Mouse (Mus musculus) liver, embryonic 15.5 days (tissue): ENCODE measurements at regions not wholly inside any gene's neighbourhood (a gene's known extent, or its start where the extent isn't known, plus 50 kb on each side); places are given as distances from the start of the nearest gene placed in this dataset.
"Not testable (repeated sequence)": the region's sequence is repeated elsewhere in the genome, so short reads cannot be mapped to it uniquely, and the experiment has no call there.

Experiments used
- ATAC-seq: fragments of 200-750 bp; cut with Nextera tagmentation; 2 replicates; pipeline ENCODE4 v1.8.0; 2017; ENCODE audit warnings: moderate number of reproducible peaks, mild to moderate bottlenecking, moderate library complexity; ENCODE audit not compliant: insufficient read depth
- H3K27ac ChIP-seq: fragments of 300-500 bp; sonication (generic); replicated peaks from 2 replicates; pipeline ENCODE4 v1.5.1; 2015; ENCODE audit warnings: mild to moderate bottlenecking, inconsistent platforms
- H3K27me3 ChIP-seq: fragments of 300-500 bp; sonication (generic); 2 replicates; pipeline ENCODE4 v1.6.1; 2015; ENCODE audit warnings: mild to moderate bottlenecking, inconsistent platforms
- H3K36me3 ChIP-seq: fragments of 300-500 bp; sonication (generic); replicated peaks from 2 replicates; pipeline ENCODE4 v1.6.1; 2015; ENCODE audit warnings: moderate library complexity, mild to moderate bottlenecking, inconsistent platforms
- H3K4me1 ChIP-seq: fragments of 300-500 bp; sonication (generic); replicated peaks from 2 replicates; pipeline ENCODE4 v1.6.1; 2015; ENCODE audit warnings: inconsistent platforms
- H3K4me2 ChIP-seq: fragments of 300-500 bp; sonication (generic); 2 replicates; pipeline ENCODE4 v1.6.1; 2015; ENCODE audit warnings: moderate library complexity, mild to moderate bottlenecking, inconsistent platforms
- H3K4me3 ChIP-seq: fragments of 300-500 bp; sonication (generic); replicated peaks from 2 replicates; pipeline ENCODE4 v1.5.1; 2015; ENCODE audit warnings: mild to moderate bottlenecking, inconsistent platforms
- H3K9ac ChIP-seq: fragments of 300-500 bp; sonication (generic); 2 replicates; pipeline ENCODE4 v1.6.1; 2015; ENCODE audit warnings: moderate library complexity, mild to moderate bottlenecking, inconsistent platforms
- H3K9me3 ChIP-seq: fragments of 300-500 bp; sonication (generic); replicated peaks from 2 replicates; pipeline ENCODE4 v1.6.1; 2016; ENCODE audit warnings: inconsistent platforms
- WGBS: fragments of 180-500 bp; shearing (Covaris S2); methylation state at CpG from one replicate; pipeline ENCODE4 v1.1.7; 2015; ENCODE audit warnings: mixed read lengths; ENCODE audit not compliant: insufficient replicate concordance; 5-methylcytosine and 5-hydroxymethylcytosine counted together

DNA sequence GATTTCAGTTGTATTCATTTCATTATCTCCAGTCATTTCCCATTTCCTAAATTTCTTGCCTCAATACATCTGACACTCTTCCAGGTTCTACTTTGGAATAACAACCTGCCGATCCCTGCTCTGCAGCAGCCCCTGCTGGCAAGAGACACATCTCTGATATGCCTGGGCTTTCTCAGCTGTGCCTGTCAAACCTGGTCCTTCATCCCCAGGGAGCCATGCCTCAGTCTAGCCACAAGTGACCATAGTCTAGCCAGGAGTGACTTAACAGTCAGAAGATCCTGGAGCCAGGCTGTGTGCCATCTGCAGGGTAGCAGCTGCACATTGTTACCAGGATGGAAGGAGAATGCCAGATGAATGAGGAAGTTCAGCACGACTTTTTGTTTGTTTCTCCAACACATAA lies 833.2 kb downstream of the Diaph3 start:
- no peak overlapping the region for H3K4me2 ChIP-seq
- no peaks in the 10 kb centered on the region for H3K9me3 ChIP-seq
- no peaks in the 10 kb centered on the region for H3K4me1 ChIP-seq
- no peaks in the 10 kb centered on the region for H3K36me3 ChIP-seq
- WGBS: 19% methylated on average over 2 of the region's 2 CpGs
- no peak overlapping the region for H3K4me3 ChIP-seq
- no peak overlapping the region for H3K9ac ChIP-seq
- no peak overlapping the region for H3K27ac ChIP-seq
- ATAC-seq: no peak
- no peaks in the 10 kb centered on the region for H3K27me3 ChIP-seq

DNA sequence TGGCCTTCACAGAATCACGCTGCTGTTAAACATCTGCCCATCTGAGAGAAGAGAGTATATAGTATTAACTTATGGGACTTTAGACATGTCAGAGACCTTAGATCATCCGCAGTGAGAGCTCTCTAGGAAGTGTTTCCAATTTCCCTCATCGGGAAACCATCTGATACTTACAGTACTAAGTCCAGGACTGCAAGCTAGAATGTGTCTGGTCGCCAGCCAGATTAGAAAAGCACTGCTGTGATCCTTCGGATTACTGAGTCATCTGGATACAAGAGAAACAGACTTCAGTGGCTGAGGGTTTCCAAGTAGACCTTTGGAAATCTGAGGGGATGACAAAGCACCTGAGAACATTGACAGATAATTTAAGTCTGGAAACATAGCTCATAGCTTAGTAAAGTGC lies 839.4 kb downstream of the Diaph3 start:
- no peaks in the 10 kb centered on the region for H3K9me3 ChIP-seq
- no peak for ATAC-seq
- no peak overlapping the region for H3K4me2 ChIP-seq
- no peak overlapping the region for H3K27ac ChIP-seq
- WGBS: 60% methylated on average over 5 of the region's 5 CpGs
- no peaks in the 10 kb centered on the region for H3K27me3 ChIP-seq
- H3K36me3 ChIP-seq: no peaks in the 10 kb centered on the region
- H3K9ac ChIP-seq: no peak overlapping the region
- no peaks in the 10 kb centered on the region for H3K4me1 ChIP-seq
- H3K4me3 ChIP-seq: no peak overlapping the region

DNA sequence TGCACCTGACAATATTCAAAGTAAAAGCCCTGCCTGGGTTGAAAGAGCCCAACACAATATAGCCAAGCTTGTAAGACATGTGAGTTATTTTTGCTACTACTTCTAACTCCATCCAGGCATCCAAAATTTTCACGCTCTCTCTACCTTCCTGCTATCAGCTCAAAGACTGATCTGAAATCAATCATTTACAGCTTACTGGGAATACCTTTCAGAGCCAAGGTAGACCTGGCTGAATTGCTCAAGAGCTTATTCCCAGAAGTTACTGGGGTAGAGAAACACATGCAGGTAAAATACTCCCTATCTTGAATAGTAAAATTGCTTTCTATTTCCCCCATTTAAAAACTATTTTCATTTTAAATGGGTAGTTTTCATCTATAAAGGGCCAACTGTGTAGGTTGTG lies 840.2 kb downstream of the Diaph3 start:
- Histone ChIP-seq H3K9ac (no peak overlapping the region), H3K27me3 (no peaks in the 10 kb centered on the region), H3K36me3 (no peaks in the 10 kb centered on the region), H3K9me3 (no peaks in the 10 kb centered on the region), H3K4me2 (no peak overlapping the region), H3K27ac (no peak overlapping the region), H3K4me1 (no peaks in the 10 kb centered on the region), H3K4me3 (no peak overlapping the region)
- no peak for ATAC-seq
- 56% methylated on average over 1 of the region's 1 CpGs for WGBS

DNA sequence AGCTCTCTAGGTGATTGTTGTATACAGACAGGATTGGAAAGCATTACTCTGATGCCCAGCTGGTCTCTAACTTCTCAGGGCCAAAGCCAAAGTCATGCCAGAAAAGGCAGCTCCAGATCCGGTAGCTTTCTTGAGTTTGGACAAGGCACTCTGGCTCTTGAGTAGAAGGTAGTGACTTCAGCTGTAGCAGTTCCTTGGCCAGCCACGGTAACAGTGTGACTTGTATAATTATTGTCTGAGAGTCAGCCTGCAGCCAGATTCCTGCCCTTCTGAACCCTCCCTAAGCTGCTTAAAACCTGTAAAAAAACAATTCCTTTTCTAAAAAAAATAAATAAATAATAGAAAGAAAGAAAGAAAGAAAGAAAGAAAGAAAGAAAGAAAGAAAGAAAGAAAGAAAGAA lies 843.0 kb downstream of the Diaph3 start:
- no peak overlapping the region for H3K4me3 ChIP-seq
- no peaks in the 10 kb centered on the region for H3K36me3 ChIP-seq
- WGBS: 40% methylated on average over 2 of the region's 2 CpGs
- no peak overlapping the region for H3K4me2 ChIP-seq
- no peak overlapping the region for H3K9ac ChIP-seq
- ATAC-seq: no peak
- no peaks in the 10 kb centered on the region for H3K4me1 ChIP-seq
- H3K27me3 ChIP-seq: no peaks in the 10 kb centered on the region
- no peak overlapping the region for H3K27ac ChIP-seq
- no peaks in the 10 kb centered on the region for H3K9me3 ChIP-seq

DNA sequence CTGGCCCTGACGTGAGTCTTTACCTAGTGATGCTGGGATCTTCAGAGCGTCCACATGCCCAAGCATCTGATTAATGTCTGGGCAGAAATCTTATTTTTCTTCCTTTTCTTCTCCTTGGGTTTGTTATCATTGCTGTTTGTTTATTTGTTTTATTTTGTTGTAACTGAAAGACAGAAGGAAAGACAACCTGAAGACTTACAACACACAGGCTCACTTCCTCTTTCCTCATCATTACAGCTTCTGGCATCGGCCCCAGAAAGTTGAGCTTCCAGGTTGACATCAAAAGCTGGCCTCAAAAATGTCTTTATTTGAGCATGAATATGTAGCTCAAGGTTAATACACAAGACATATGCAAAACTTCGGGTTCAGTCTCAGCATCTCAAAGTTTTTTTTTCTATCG lies 846.4 kb downstream of the Diaph3 start:
- H3K27me3 ChIP-seq, H3K4me2 ChIP-seq, H3K9ac ChIP-seq, H3K27ac ChIP-seq, H3K36me3 ChIP-seq, H3K4me3 ChIP-seq, H3K9me3 ChIP-seq, H3K4me1 ChIP-seq, ATAC-seq: not testable (repeated sequence)
- 49% methylated on average over 5 of the region's 5 CpGs for WGBS

DNA sequence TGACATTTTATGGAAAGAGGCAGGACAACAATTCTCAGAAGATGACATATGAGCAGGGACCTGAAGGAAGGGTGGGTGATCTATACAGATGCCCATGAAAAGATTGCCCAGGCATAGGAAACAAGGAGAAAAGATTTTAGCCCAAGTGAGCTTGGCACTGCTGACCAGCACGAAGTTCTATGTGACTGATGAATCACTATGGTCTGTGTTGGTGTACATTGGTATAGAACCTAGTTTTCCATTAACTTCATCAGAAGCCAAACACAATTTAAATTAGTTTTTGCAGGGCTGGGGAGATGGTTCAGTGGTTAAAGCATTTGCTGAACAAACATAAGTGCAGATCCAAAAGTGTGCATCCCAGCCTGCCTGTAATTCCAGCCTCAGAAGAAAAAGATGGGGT lies 847.2 kb downstream of the Diaph3 start:
- WGBS: 43% methylated on average over 1 of the region's 1 CpGs

DNA sequence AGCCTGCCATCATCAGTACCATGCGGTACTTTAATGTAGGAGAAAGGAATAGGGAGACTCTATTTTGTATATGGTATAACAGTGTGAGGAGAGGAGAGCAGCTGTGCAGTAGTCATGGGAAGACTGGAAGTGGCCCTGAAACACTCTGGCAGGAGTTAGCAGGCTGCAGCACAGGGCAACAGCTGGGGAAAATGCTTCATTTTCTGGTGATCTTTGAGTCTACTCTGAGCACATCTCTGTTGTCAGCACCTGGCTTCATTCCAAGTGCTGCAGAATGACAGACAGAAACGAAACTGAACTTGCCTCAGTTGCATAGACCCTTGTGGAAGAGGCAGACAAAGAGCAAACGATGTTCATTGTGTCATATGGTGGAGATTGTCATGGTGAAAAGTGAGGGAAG lies 847.7 kb downstream of the Diaph3 start:
- no peak for ATAC-seq
- 47% methylated on average over 3 of the region's 3 CpGs for WGBS

More for the DNA sequence above, 847.2 kb downstream of the Diaph3 start:
- Histone ChIP-seq H3K4me3 (no peak overlapping the region), H3K27ac (no peak overlapping the region), H3K4me2 (no peak overlapping the region), H3K27me3 (no peaks in the 10 kb centered on the region), H3K4me1 (no peaks in the 10 kb centered on the region), H3K9ac (no peak overlapping the region), H3K36me3 (no peaks in the 10 kb centered on the region), H3K9me3 (no peaks in the 10 kb centered on the region)
- no peak for ATAC-seq

DNA sequence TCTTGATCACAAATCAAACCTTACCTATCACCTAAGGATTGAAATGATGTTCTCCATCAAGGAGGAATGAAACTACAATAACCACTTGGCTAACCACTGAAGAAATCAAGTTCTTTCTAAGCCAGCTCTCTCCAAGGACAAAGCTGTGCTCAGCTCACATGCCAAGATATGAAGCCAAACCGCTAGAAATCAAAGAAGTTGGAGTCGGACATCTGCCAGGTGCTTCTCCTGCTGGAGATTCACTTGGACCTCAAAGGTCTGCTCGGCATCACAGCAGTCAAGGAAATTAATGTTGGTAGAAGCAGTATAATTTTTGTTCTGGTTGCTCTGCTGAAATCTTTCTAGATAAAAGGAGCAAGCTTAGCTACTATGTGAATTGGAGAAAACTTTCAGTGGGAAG lies 850.5 kb downstream of the Diaph3 start:
- no peaks in the 10 kb centered on the region for H3K4me1 ChIP-seq
- no peaks in the 10 kb centered on the region for H3K9me3 ChIP-seq
- H3K4me3 ChIP-seq: no peak overlapping the region
- no peaks in the 10 kb centered on the region for H3K27me3 ChIP-seq
- no peaks in the 10 kb centered on the region for H3K36me3 ChIP-seq
- H3K9ac ChIP-seq: no peak overlapping the region
- no peak for ATAC-seq
- 64% methylated on average over 3 of the region's 3 CpGs for WGBS
- no peak overlapping the region for H3K27ac ChIP-seq
- H3K4me2 ChIP-seq: no peak overlapping the region

More for the DNA sequence above, 847.7 kb downstream of the Diaph3 start:
- H3K27ac ChIP-seq: no peak overlapping the region
- no peaks in the 10 kb centered on the region for H3K9me3 ChIP-seq
- H3K4me2 ChIP-seq: no peak overlapping the region
- no peaks in the 10 kb centered on the region for H3K4me1 ChIP-seq
- no peaks in the 10 kb centered on the region for H3K27me3 ChIP-seq
- no peaks in the 10 kb centered on the region for H3K36me3 ChIP-seq
- H3K4me3 ChIP-seq: no peak overlapping the region
- H3K9ac ChIP-seq: no peak overlapping the region

DNA sequence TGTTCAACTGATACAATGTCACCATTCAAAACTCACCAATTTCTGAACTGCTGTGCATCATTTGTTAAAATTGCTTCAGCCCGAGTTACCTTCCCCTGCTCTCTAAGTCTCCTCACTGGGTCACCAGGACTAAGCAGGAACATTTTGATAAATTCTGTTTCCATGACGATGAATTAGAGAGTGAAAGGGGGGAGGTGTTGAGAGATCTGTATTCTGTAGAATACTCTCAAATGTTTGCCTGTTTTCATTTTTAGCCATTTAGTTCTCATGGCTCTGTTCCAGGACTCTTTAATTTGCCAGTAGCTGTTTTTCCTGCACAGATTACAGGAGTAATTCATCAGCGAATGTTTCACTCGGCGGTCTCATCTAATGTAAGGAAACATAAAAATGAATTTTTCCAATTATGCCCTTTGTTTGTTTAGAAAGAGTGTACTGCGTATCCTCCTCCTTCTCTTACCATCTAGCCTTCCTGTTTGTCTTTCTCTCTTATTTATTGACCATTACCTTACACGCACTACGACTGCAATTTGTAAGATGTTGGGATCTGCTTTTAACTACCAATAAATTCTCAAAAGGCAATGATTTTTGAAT lies 879.3 kb downstream of the Diaph3 start:
- WGBS: 65% methylated on average over 8 of the region's 8 CpGs
- no peaks in the 10 kb centered on the region for H3K36me3 ChIP-seq
- ATAC-seq: no peak

DNA sequence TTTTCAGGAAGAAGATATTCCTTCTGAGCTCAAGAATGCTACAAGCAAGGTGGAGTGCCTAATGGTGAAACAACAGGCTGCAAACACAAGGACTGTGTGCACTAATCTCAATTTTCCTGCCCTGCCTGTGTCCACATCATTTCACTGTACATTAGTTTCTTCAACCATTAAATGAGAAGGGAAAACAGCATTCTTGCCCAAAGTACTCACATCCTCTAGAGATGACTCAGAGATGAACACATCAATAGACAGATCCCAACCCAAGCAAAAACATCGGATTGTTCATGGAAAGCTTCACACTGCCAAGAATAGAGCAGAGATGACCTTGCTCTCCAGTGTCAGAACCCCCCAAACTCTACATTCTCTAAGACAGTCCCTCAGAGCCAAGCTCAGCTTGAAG lies 886.8 kb downstream of the Diaph3 start:
- Histone ChIP-seq H3K9ac (no peak overlapping the region), H3K9me3 (no peaks in the 10 kb centered on the region), H3K36me3 (no peaks in the 10 kb centered on the region), H3K4me3 (no peak overlapping the region), H3K27ac (no peak overlapping the region), H3K4me1 (no peaks in the 10 kb centered on the region), H3K4me2 (no peak overlapping the region), H3K27me3 (no peaks in the 10 kb centered on the region)
- WGBS: 52% methylated on average over 1 of the region's 1 CpGs
- no peak for ATAC-seq

More for the DNA sequence above, 879.3 kb downstream of the Diaph3 start:
- no peak overlapping the region for H3K4me3 ChIP-seq
- no peak overlapping the region for H3K27ac ChIP-seq
- H3K9me3 ChIP-seq: no peaks in the 10 kb centered on the region
- no peaks in the 10 kb centered on the region for H3K27me3 ChIP-seq
- H3K4me1 ChIP-seq: no peaks in the 10 kb centered on the region
- H3K4me2 ChIP-seq: no peak overlapping the region
- no peak overlapping the region for H3K9ac ChIP-seq

DNA sequence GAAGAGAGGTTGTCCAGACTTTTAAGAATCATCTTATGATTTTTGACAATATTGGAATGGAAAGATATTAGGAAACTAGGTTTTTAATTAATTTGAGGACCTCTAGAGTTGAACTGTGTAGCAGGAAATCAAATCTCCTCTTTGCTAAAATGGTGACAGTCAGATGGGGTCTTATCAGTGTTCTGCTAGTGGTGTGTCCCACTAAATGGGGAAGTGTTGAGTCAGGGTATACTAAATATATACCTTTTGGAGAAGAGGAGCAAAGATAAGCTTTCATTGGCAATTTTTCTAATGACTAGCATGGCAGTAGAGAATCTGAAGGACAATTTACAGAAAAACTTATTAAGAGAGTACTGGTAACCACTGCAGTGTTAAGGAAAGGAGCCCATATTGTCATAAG lies 889.4 kb downstream of the Diaph3 start:
- no peak overlapping the region for H3K27ac ChIP-seq
- H3K4me1 ChIP-seq: no peaks in the 10 kb centered on the region
- ATAC-seq: no peak
- no peak overlapping the region for H3K4me3 ChIP-seq
- H3K9ac ChIP-seq: no peak overlapping the region
- H3K9me3 ChIP-seq: no peaks in the 10 kb centered on the region
- no peaks in the 10 kb centered on the region for H3K27me3 ChIP-seq
- H3K36me3 ChIP-seq: no peaks in the 10 kb centered on the region
- H3K4me2 ChIP-seq: no peak overlapping the region

DNA sequence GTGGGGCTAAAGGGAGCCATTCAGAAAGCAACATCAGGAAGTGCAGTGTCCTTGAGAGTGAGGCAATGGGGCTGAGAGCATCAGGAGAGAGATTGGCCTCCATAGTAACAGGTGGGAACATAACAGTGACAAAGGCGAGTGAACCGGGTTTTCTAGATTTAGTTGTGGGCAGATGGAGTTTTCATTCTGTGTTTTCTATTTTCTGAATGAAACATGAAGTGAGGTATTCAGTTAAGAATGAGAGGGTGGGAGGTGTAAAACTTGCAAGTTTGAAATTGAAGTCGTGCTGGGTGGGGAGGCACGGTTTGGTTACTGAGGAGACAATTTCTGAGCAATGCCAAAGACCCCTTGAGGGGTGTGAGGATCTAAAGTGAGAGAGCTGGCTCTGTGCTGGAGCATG lies 893.3 kb downstream of the Diaph3 start:
- H3K9ac ChIP-seq: no peak overlapping the region
- no peak overlapping the region for H3K4me3 ChIP-seq
- no peaks in the 10 kb centered on the region for H3K27me3 ChIP-seq
- 59% methylated on average over 4 of the region's 4 CpGs for WGBS
- no peaks in the 10 kb centered on the region for H3K4me1 ChIP-seq
- H3K36me3 ChIP-seq: no peaks in the 10 kb centered on the region
- H3K27ac ChIP-seq: no peak overlapping the region
- no peak for ATAC-seq
- no peak overlapping the region for H3K4me2 ChIP-seq
- H3K9me3 ChIP-seq: no peaks in the 10 kb centered on the region
